Mouse (Mus musculus) bone marrow, adult 2 months (tissue): ENCODE data around the gene Arhgap5.

Experiments used
- CTCF ChIP-seq: fragments of 200-500 bp; IDR thresholded peaks from 2 replicates; pipeline ENCODE4 v1.5.1; 2011; ENCODE audit warnings: low read length, control low read depth; ENCODE audit not compliant: control insufficient read depth, insufficient read depth
- POLR2A ChIP-seq: fragments of 200-500 bp; IDR thresholded peaks from 2 replicates; pipeline ENCODE4 v1.6.1; 2011; ENCODE audit warnings: low read depth, mild to moderate bottlenecking, control low read depth, low read length, borderline replicate concordance; ENCODE audit not compliant: control insufficient read depth

DNA sequence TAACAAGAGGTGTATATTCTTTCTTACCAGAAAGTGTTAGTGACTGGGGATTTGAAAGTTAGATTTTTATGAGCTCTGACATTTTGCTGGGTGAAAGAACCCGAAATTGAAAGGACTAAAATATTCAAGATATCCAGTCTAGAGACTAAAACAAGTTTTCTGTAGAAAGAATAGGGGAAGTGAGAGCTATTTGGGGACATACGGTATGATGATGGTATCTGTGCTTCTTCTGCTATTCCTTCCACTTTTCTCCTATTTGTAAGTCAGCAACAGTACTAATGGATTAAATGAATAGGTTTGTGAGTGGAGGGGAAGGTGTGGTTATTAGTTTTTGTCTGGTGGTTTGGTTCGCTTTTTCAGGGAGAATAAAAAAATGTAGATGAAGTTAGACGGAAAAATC is 37.5 kb downstream of the Arhgap5 start:
- TF ChIP-seq CTCF (no peak), POLR2A (no peak)
